Mouse (Mus musculus) embryonic fibroblast, embryonic 13.5 days (primary cell): ENCODE results near the gene AB124611.

ENCODE experiments used
- CTCF ChIP-seq: IDR thresholded peaks from 2 replicates; pipeline ENCODE4 v1.5.1; 2011; ENCODE audit warnings: mild to moderate bottlenecking, control low read depth, low read length, moderate library complexity, borderline replicate concordance; ENCODE audit not compliant: insufficient read depth
- POLR2A ChIP-seq: IDR thresholded peaks from 2 replicates; pipeline ENCODE4 v1.6.1; 2011; ENCODE audit warnings: low read depth, mild to moderate bottlenecking, control low read depth, low read length, moderate library complexity

DNA sequence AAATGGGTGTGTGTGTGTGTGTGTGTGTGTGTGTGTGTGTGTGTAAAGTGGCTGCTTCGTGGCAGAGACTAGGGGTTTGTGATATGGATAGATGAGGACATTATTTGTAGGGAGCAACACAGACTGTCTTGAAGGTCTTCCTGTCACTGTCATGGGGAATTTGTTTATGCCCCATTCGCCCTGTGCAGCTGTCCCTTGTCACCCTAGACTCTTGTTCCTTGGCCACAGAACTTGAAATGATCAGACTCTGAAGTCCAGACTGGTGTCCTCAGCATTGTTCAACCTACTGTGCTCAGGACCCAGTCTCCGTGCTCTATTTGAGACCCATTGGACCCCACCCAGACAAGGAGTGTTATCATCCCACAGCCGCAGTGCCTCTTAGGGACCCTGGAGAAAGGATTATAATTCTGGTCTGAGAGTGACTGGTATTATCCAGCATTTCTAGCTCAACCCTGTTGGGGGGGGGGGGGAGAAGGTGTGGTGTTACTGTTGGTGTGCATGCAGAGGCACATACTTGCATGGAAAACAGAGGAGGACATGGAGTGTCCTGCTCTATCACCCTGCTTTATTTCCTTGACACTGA lies 39.1 kb downstream of the AB124611 start:
- TF ChIP-seq CTCF (no peak), POLR2A (no peak)
